Mouse (Mus musculus) forebrain, embryonic 16.5 days (tissue): ENCODE data around the gene Jam2. TPM values are rescaled to one million over a fixed set of nuclear protein-coding genes. Genes with fewer than 3 reads are reported as not detected.

Source experiments
- ATAC-seq: fragments of 200-750 bp; cut with Nextera tagmentation; 2 replicates; pipeline ENCODE4 v1.8.0; 2017; ENCODE audit warnings: mild to moderate bottlenecking, moderate library complexity
- H3K27ac ChIP-seq: fragments of 300-500 bp; sonication (generic); 2 replicates; pipeline ENCODE4 v1.5.1; 2014; ENCODE audit warnings: low read length, control low read depth
- H3K27me3 ChIP-seq: fragments of 300-500 bp; sonication (generic); replicated peaks from 2 replicates; pipeline ENCODE4 v1.6.1; 2014; ENCODE audit warnings: low read length; ENCODE audit not compliant: control insufficient read depth, insufficient read depth
- H3K36me3 ChIP-seq: fragments of 300-500 bp; sonication (generic); 2 replicates; pipeline ENCODE4 v1.6.1; 2014; ENCODE audit not compliant: control insufficient read depth, insufficient read depth
- H3K4me1 ChIP-seq: fragments of 300-500 bp; sonication (generic); replicated peaks from 2 replicates; pipeline ENCODE4 v1.6.1; 2014; ENCODE audit warnings: low read length; ENCODE audit not compliant: control insufficient read depth, insufficient read depth
- H3K4me2 ChIP-seq: fragments of 300-500 bp; sonication (generic); 2 replicates; pipeline ENCODE4 v1.6.1; 2014; ENCODE audit warnings: mild to moderate bottlenecking, low read length, control low read depth
- H3K4me3 ChIP-seq: fragments of 300-500 bp; sonication (generic); replicated peaks from 2 replicates; pipeline ENCODE4 v1.5.1; 2014; ENCODE audit warnings: mild to moderate bottlenecking, low read length, control low read depth
- H3K9ac ChIP-seq: fragments of 300-500 bp; sonication (generic); replicated peaks from 2 replicates; pipeline ENCODE4 v1.6.1; 2014; ENCODE audit warnings: low read depth, low read length, control low read depth
- H3K9me3 ChIP-seq: fragments of 300-500 bp; sonication (generic); 2 replicates; pipeline ENCODE4 v1.6.1; 2016; ENCODE audit warnings: low read length; ENCODE audit not compliant: control insufficient read depth
- WGBS: fragments of 180-500 bp; shearing (Covaris S2); extraction: QIAGEN DNeasy Blood & Tissue Kit; methylation state at CpG from one replicate; pipeline ENCODE4 v1.1.7; 2014; 5-methylcytosine and 5-hydroxymethylcytosine counted together
- polyA plus RNA-seq: library from polyadenylated mRNA; unstranded; fragments of >200 nt; fragmentation: Nextera tagmentation; extraction: Ambion mirVana; gene quantifications from 2 replicates; pipeline ENCODE4 v1.2.1, GENCODE M21; 2015

The Jam2 gene
- polyA plus RNA-seq, 1 experiment from 2014 or later = 15.8 TPM

GRCm38 (mm10) chr16:84778431-84778830 lies 4.5 kb downstream of the Jam2 start:
- peaks cover 18% of the 10 kb centered on the region for H3K4me1 ChIP-seq
- no peaks in the 10 kb centered on the region for H3K36me3 ChIP-seq
- 87% methylated on average over 6 of the region's 6 CpGs for WGBS
- no peak overlapping the region for H3K9ac ChIP-seq
- H3K9me3 ChIP-seq = no peaks in the 10 kb centered on the region
- H3K27ac ChIP-seq = no peak overlapping the region
- no peaks in the 10 kb centered on the region for H3K27me3 ChIP-seq
- H3K4me3 ChIP-seq = no peak overlapping the region
- H3K4me2 ChIP-seq = no peak overlapping the region
- no peak for ATAC-seq

- Histone ChIP-seq H3K27me3 (no peaks in the 10 kb centered on the region), H3K36me3 (no peaks in the 10 kb centered on the region), H3K9ac (no peak overlapping the region), H3K4me1 (peaks cover 15% of the 10 kb centered on the region), H3K9me3 (no peaks in the 10 kb centered on the region), H3K4me3 (no peak overlapping the region), H3K4me2 (no peak overlapping the region), H3K27ac (no peak overlapping the region)
- WGBS = 74% methylated on average over 6 of the region's 6 CpGs
- no peak for ATAC-seq
These were observed 5.1 kb downstream of the Jam2 start for GRCm38 (mm10) chr16:84778861-84779630.

DNA sequence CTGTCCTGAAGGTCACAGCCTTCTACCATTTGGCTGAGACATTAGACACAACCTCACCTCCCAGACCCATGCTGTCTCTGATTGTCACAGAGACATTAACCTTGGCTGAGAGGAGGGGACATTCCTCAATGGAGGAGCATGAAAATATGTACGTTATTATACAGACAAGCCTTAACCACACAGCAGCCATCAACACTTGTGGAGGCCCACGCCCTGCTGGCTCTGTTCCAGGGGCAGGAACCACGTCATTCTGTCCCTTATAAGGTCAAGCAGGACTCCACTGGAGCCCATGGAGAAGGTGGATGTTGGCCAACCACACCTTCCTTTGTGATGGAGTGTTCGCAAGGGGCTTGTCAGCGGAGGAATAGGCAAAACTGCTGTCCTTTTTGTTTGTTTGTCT lies 5.8 kb downstream of the Jam2 start:
- 86% methylated on average over 5 of the region's 5 CpGs for WGBS
- Histone ChIP-seq H3K27ac (no peak overlapping the region), H3K36me3 (no peaks in the 10 kb centered on the region), H3K4me2 (no peak overlapping the region), H3K27me3 (no peaks in the 10 kb centered on the region), H3K4me3 (no peak overlapping the region), H3K4me1 (peaks cover 11% of the 10 kb centered on the region), H3K9ac (no peak overlapping the region), H3K9me3 (no peaks in the 10 kb centered on the region)
- ATAC-seq = no peak

DNA sequence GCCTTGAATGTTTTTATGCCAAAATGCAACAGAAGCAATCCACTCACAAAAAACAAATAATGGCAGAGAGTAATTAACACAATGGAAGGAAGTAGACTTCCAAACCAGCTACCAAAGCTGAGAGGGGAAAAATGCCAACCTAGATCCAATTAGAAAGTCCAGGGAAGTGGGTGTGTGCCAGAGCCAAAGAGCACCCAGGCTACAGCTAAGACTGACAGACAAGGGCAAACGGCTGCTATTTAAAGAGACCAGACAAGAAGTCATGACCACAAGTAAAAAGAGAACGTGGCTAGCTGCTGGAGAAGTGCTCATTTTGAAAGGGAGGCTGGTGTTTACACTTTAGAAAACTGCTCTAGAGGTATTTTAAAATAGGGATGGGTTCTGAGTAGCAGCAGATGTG lies 9.4 kb downstream of the Jam2 start:
- Histone ChIP-seq H3K4me1 (0 out of 2 replicates have a peak, but pooled peaks cover 5% of the 10 kb centered on the region), H3K4me2 (no peak overlapping the region), H3K9me3 (no peaks in the 10 kb centered on the region), H3K36me3 (no peaks in the 10 kb centered on the region), H3K27me3 (no peaks in the 10 kb centered on the region), H3K9ac (no peak overlapping the region), H3K4me3 (no peak overlapping the region), H3K27ac (no peak overlapping the region)
- no peak for ATAC-seq
- 42% methylated on average over 2 of the region's 2 CpGs for WGBS

GRCm38 (mm10) chr16:84784966-84785365 lies 11.0 kb downstream of the Jam2 start:
- no peak overlapping the region for H3K4me2 ChIP-seq
- H3K27me3 ChIP-seq = no peaks in the 10 kb centered on the region
- no peak for ATAC-seq
- no peaks in the 10 kb centered on the region for H3K36me3 ChIP-seq
- 9% methylated on average over 7 of the region's 7 CpGs for WGBS
- no peak overlapping the region for H3K27ac ChIP-seq
- H3K4me1 ChIP-seq = 0 out of 2 replicates have a peak, but pooled peaks cover 5% of the 10 kb centered on the region
- no peak overlapping the region for H3K9ac ChIP-seq
- no peak overlapping the region for H3K4me3 ChIP-seq
- no peaks in the 10 kb centered on the region for H3K9me3 ChIP-seq

DNA sequence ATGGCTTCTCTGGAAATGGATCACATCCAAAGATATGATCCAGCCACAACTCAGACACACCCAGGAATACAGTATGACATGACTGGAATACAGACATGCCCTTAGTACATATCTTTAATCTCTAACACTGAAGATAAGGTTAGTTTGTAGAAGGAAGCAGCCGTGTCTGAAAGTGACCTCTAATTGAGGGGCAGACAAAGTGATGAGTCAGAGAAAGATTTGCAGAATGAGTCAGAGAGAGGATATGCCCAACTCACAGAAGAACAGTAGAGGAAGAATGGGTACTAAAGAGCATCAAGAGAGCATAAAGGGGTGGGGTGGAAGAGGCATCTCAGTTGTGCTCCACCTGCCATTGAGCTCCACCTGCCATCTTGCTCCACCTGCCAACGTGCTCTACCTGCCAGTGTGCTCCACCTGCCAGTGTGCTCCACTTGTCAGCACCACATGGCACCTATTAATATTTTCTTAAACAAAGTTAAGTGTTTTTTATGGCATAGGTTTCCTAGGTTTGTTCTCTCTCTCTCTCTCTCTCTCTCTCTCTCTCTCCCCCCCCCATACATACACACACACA lies 16.8 kb downstream of the Jam2 start:
- 99% methylated on average over 2 of the region's 2 CpGs for WGBS

GRCm38 (mm10) chr16:84793401-84793800 lies 19.5 kb downstream of the Jam2 start:
- ATAC-seq = no peak
- Histone ChIP-seq H3K36me3 (no peaks in the 10 kb centered on the region), H3K4me2 (no peak overlapping the region), H3K4me1 (no peaks in the 10 kb centered on the region), H3K4me3 (no peak overlapping the region), H3K9ac (no peak overlapping the region), H3K9me3 (no peaks in the 10 kb centered on the region), H3K27me3 (no peaks in the 10 kb centered on the region), H3K27ac (no peak overlapping the region)
- WGBS = 91% methylated on average over 14 of the region's 14 CpGs

More for the DNA sequence above, 16.8 kb downstream of the Jam2 start:
- Histone ChIP-seq H3K9ac (no peak overlapping the region), H3K27me3 (no peaks in the 10 kb centered on the region), H3K4me2 (no peak overlapping the region), H3K9me3 (no peaks in the 10 kb centered on the region), H3K4me1 (no peaks in the 10 kb centered on the region), H3K27ac (no peak overlapping the region), H3K36me3 (no peaks in the 10 kb centered on the region), H3K4me3 (no peak overlapping the region)
- no peak for ATAC-seq

GRCm38 (mm10) chr16:84795337-84795736 lies 21.4 kb downstream of the Jam2 start:
- Histone ChIP-seq H3K36me3 (no peaks in the 10 kb centered on the region), H3K9ac (no peak overlapping the region), H3K4me2 (no peak overlapping the region), H3K4me1 (no peaks in the 10 kb centered on the region), H3K9me3 (no peaks in the 10 kb centered on the region), H3K27ac (no peak overlapping the region), H3K27me3 (no peaks in the 10 kb centered on the region), H3K4me3 (no peak overlapping the region)
- no peak for ATAC-seq
- WGBS = 62% methylated on average over 3 of the region's 3 CpGs

- Histone ChIP-seq H3K27ac (no peak overlapping the region), H3K27me3 (no peaks in the 10 kb centered on the region), H3K9me3 (no peaks in the 10 kb centered on the region), H3K9ac (no peak overlapping the region), H3K4me1 (no peaks in the 10 kb centered on the region), H3K4me2 (no peak overlapping the region), H3K36me3 (no peaks in the 10 kb centered on the region), H3K4me3 (no peak overlapping the region)
- no peak for ATAC-seq
- 83% methylated on average over 9 of the region's 9 CpGs for WGBS
These were observed 22.8 kb downstream of the Jam2 start for GRCm38 (mm10) chr16:84796678-84797077.
